In genomic region chr17:62818821-62819220, GRCm38 (mm10) we compare ENCODE assay signal across 10 mouse cellular contexts.
A peak's percentile ranks its signal among the peaks of the same experiment; 100 is the strongest.
DNase-seq lines count a peak whose midpoint lies in the region; ATAC-seq lines count a peak whose summit lies in the region.
"Had no signal": no experiment of that assay in that cellular context is flagged by ENCODE, and none has a peak within 500 bp of the region (broad histone marks: within the 10 kb centered on the region; RNA-seq: fewer than 3 reads in every experiment).

No protein-coding gene starts in this region.

- no peaks in the 10 kb centered on the region for H3K27me3 ChIP-seq in heart, embryonic 13.5 days (replicated peaks)
- H3K27me3 ChIP-seq in hindbrain, embryonic 15.5 days: no peaks in the 10 kb centered on the region
- H3K27me3 ChIP-seq: megakaryocyte, embryonic 14.5 days had no signal

- H3K4me3 ChIP-seq in heart, embryonic 13.5 days: no peak overlapping the region
- H3K4me3 ChIP-seq in hindbrain, embryonic 15.5 days: no peak overlapping the region
- H3K4me3 ChIP-seq: megakaryocyte, embryonic 14.5 days had no signal

- DNase-seq in heart, adult 8-10 months (ENCODE audit: low spot score): no peak
- DNase-seq in embryo, embryonic 10.5 days (ENCODE audit: low spot score): peak; percentile 58
- DNase-seq in naive thymus-derived CD4-positive, alpha-beta T cell, adult 2 months (ENCODE audit: low read depth): peak; percentile 43
- DNase-seq in cerebellum, postnatal 36 days: no peak
- no peak for DNase-seq in gastrocnemius, adult 8-10 months (ENCODE audit: low spot score in 2 of 2)
- DNase-seq: heart, postnatal 10 days had no signal

- no peaks in the 10 kb centered on the region for H3K36me3 ChIP-seq in heart, embryonic 13.5 days
- H3K36me3 ChIP-seq in hindbrain, embryonic 15.5 days: no peaks in the 10 kb centered on the region

- ATAC-seq in heart, embryonic 13.5 days (ENCODE audit: extremely low read depth, insufficient number of reproducible peaks, low FRiP score, low TSS enrichment): no peak
- ATAC-seq in hindbrain, embryonic 15.5 days (ENCODE audit: low FRiP score, low read depth): no peak
- no peak for ATAC-seq in granulocyte monocyte progenitor cell, adult 5-6 weeks (replicated peaks; ENCODE audit: poor library complexity, severe bottlenecking)

- H3K4me1 ChIP-seq in heart, embryonic 13.5 days: peaks cover 19% of the 10 kb centered on the region
- peaks cover 12% of the 10 kb centered on the region for H3K4me1 ChIP-seq in hindbrain, embryonic 15.5 days (replicated peaks)
- H3K4me1 ChIP-seq: megakaryocyte, embryonic 14.5 days had no signal

- 0 out of 2 replicates have a peak overlapping the region, but pooled peaks have one; percentile 15 for H3K27ac ChIP-seq in heart, embryonic 13.5 days (replicated peaks)
- no peak overlapping the region for H3K27ac ChIP-seq in hindbrain, embryonic 15.5 days (replicated peaks)

- H3K4me2 ChIP-seq in heart, embryonic 13.5 days: peak overlapping the region; percentile 24; the same call in 1 of the 2 replicates
- H3K4me2 ChIP-seq in hindbrain, embryonic 15.5 days: peak overlapping the region; percentile 35; the same call in 1 of the 2 replicates

- WGBS in heart, embryonic 13.5 days: 30% methylated on average over 8 of the region's 8 CpGs
- WGBS in hindbrain, embryonic 15.5 days: 12% methylated on average over 8 of the region's 8 CpGs

- H3K9me3 ChIP-seq in heart, embryonic 13.5 days: no peaks in the 10 kb centered on the region
- no peaks in the 10 kb centered on the region for H3K9me3 ChIP-seq in hindbrain, embryonic 15.5 days

- H3K9ac ChIP-seq in heart, embryonic 13.5 days: peak overlapping the region; percentile 42; the same call in 1 of the 2 replicates
- no peak overlapping the region for H3K9ac ChIP-seq in hindbrain, embryonic 15.5 days

Comparison
In these comparisons a context has a peak if more than half of its experiments do, and no peak if none do; other contexts are left out.
1. DNase-seq: peak in embryo, embryonic 10.5 days (single experiment) and naive thymus-derived CD4-positive, alpha-beta T cell, adult 2 months (single experiment); none in heart, adult 8-10 months (single experiment), cerebellum, postnatal 36 days (0 of 2) and gastrocnemius, adult 8-10 months (0 of 2).